Mouse (Mus musculus): ENCODE results near the gene Srsf11. TPM values are rescaled to one million over a fixed set of nuclear protein-coding genes. Genes with fewer than 3 reads are reported as not detected.

The Srsf11 gene
- polyA plus RNA-seq, 1 experiment: 175 TPM

GRCm38 (mm10) chr3:158065256-158065655 lies 28.8 kb upstream of the Srsf11 start:
- Histone ChIP-seq H3K36me3 (ENCODE audit: control insufficient read depth, insufficient read depth, low read length) (peaks cover 8% of the 10 kb centered on the region), H3K4me3 (ENCODE audit: low read depth, low read length) (no peak overlapping the region), H3K27me3 (ENCODE audit: control insufficient read depth, insufficient read depth, low read length) (no peaks in the 10 kb centered on the region), H3K4me1 (ENCODE audit: control insufficient read depth, insufficient read depth, insufficient read length, low read length) (no peaks in the 10 kb centered on the region), H3K27ac (ENCODE audit: insufficient read depth, low read depth, low read length) (no peak overlapping the region)
- WGBS: 92% methylated on average over 2 of the region's 2 CpGs
- TF ChIP-seq CTCF (IDR thresholded peaks at IDR 0.05; ENCODE audit: extremely low read depth, insufficient read length, insufficient replicate concordance, low read depth, low read length): no peak
- TF ChIP-seq POLR2A (IDR thresholded peaks at IDR 0.05; ENCODE audit: low read depth, low read length): no peak

GRCm38 (mm10) chr3:158061811-158062523 lies 25.5 kb upstream of the Srsf11 start:
- peak overlapping the region; percentile 38; the same call in 1 of the 2 replicates for H3K27ac ChIP-seq (ENCODE audit: insufficient read depth, low read depth, low read length)

GRCm38 (mm10) chr3:158060621-158061291 lies 24.3 kb upstream of the Srsf11 start:
- H3K27me3 ChIP-seq (ENCODE audit: control insufficient read depth, insufficient read depth, low read length): no peaks in the 10 kb centered on the region
- no peak overlapping the region for H3K4me3 ChIP-seq (ENCODE audit: low read depth, low read length)
- 86% methylated on average over 2 of the region's 2 CpGs for WGBS
- TF ChIP-seq POLR2A (IDR thresholded peaks at IDR 0.05; ENCODE audit: low read depth, low read length): no peak
- no peak for TF ChIP-seq CTCF (IDR thresholded peaks at IDR 0.05; ENCODE audit: extremely low read depth, insufficient read length, insufficient replicate concordance, low read depth, low read length)
- H3K27ac ChIP-seq (ENCODE audit: insufficient read depth, low read depth, low read length): no peak overlapping the region
- no peaks in the 10 kb centered on the region for H3K4me1 ChIP-seq (ENCODE audit: control insufficient read depth, insufficient read depth, insufficient read length, low read length)
- peaks cover 26% of the 10 kb centered on the region for H3K36me3 ChIP-seq (ENCODE audit: control insufficient read depth, insufficient read depth, low read length)

More at GRCm38 (mm10) chr3:158061811-158062523, 25.5 kb upstream of the Srsf11 start:
- WGBS: 85% methylated on average over 5 of the region's 5 CpGs
- Histone ChIP-seq H3K27me3 (ENCODE audit: control insufficient read depth, insufficient read depth, low read length) (no peaks in the 10 kb centered on the region), H3K36me3 (ENCODE audit: control insufficient read depth, insufficient read depth, low read length) (peaks cover 20% of the 10 kb centered on the region), H3K4me1 (ENCODE audit: control insufficient read depth, insufficient read depth, insufficient read length, low read length) (no peaks in the 10 kb centered on the region), H3K4me3 (ENCODE audit: low read depth, low read length) (no peak overlapping the region)
- TF ChIP-seq CTCF (IDR thresholded peaks at IDR 0.05; ENCODE audit: extremely low read depth, insufficient read length, insufficient replicate concordance, low read depth, low read length) (no peak), POLR2A (IDR thresholded peaks at IDR 0.05; ENCODE audit: low read depth, low read length) (no peak)

GRCm38 (mm10) chr3:158049508-158049907 lies 13.1 kb upstream of the Srsf11 start:
- H3K27me3 ChIP-seq (ENCODE audit: control insufficient read depth, insufficient read depth, low read length): no peaks in the 10 kb centered on the region
- no peaks in the 10 kb centered on the region for H3K4me1 ChIP-seq (ENCODE audit: control insufficient read depth, insufficient read depth, insufficient read length, low read length)
- TF ChIP-seq POLR2A (IDR thresholded peaks at IDR 0.05; ENCODE audit: low read depth, low read length) (no peak), CTCF (IDR thresholded peaks at IDR 0.05; ENCODE audit: extremely low read depth, insufficient read length, insufficient replicate concordance, low read depth, low read length) (no peak)
- WGBS: 91% methylated on average over 2 of the region's 2 CpGs
- no peak overlapping the region for H3K4me3 ChIP-seq (ENCODE audit: low read depth, low read length)
- H3K36me3 ChIP-seq (ENCODE audit: control insufficient read depth, insufficient read depth, low read length): peaks cover 11% of the 10 kb centered on the region
- H3K27ac ChIP-seq (ENCODE audit: insufficient read depth, low read depth, low read length): no peak overlapping the region

- H3K27me3 ChIP-seq (ENCODE audit: control insufficient read depth, insufficient read depth, low read length): no peaks in the 10 kb centered on the region
- no peak overlapping the region for H3K4me3 ChIP-seq (ENCODE audit: low read depth, low read length)
- no peak overlapping the region for H3K27ac ChIP-seq (ENCODE audit: insufficient read depth, low read depth, low read length)
- H3K4me1 ChIP-seq (ENCODE audit: control insufficient read depth, insufficient read depth, insufficient read length, low read length): no peaks in the 10 kb centered on the region
- no peak for TF ChIP-seq CTCF (IDR thresholded peaks at IDR 0.05; ENCODE audit: extremely low read depth, insufficient read length, insufficient replicate concordance, low read depth, low read length)
- no peak for TF ChIP-seq POLR2A (IDR thresholded peaks at IDR 0.05; ENCODE audit: low read depth, low read length)
- whole genome bisulfite sequencing: 66% methylated on average over 2 of the region's 2 CpGs
- no peaks in the 10 kb centered on the region for H3K36me3 ChIP-seq (ENCODE audit: control insufficient read depth, insufficient read depth, low read length)
These were observed 4.3 kb upstream of the Srsf11 start for GRCm38 (mm10) chr3:158040755-158041154.

GRCm38 (mm10) chr3:158038106-158038505 lies 1.7 kb upstream of the Srsf11 start:
- Histone ChIP-seq H3K4me1 (ENCODE audit: control insufficient read depth, insufficient read depth, insufficient read length, low read length) (0 out of 2 replicates have a peak, but pooled peaks cover 2% of the 10 kb centered on the region), H3K36me3 (ENCODE audit: control insufficient read depth, insufficient read depth, low read length) (no peaks in the 10 kb centered on the region), H3K27me3 (ENCODE audit: control insufficient read depth, insufficient read depth, low read length) (no peaks in the 10 kb centered on the region), H3K4me3 (ENCODE audit: low read depth, low read length) (no peak overlapping the region), H3K27ac (ENCODE audit: insufficient read depth, low read depth, low read length) (no peak overlapping the region)
- WGBS: 69% methylated on average over 3 of the region's 3 CpGs
- TF ChIP-seq POLR2A (IDR thresholded peaks at IDR 0.05; ENCODE audit: low read depth, low read length) (no peak), CTCF (IDR thresholded peaks at IDR 0.05; ENCODE audit: extremely low read depth, insufficient read length, insufficient replicate concordance, low read depth, low read length) (no peak)

- H3K27ac ChIP-seq (ENCODE audit: insufficient read depth, low read depth, low read length): peak overlapping the region; percentile 92
- TF ChIP-seq CTCF (IDR thresholded peaks at IDR 0.05; ENCODE audit: extremely low read depth, insufficient read length, insufficient replicate concordance, low read depth, low read length) (no peak), POLR2A (IDR thresholded peaks at IDR 0.05; ENCODE audit: low read depth, low read length) (no peak)
- 1% methylated on average over 11 of the region's 11 CpGs for WGBS
- peak overlapping the region; percentile 85 for H3K4me3 ChIP-seq (ENCODE audit: low read depth, low read length)
- no peaks in the 10 kb centered on the region for H3K27me3 ChIP-seq (ENCODE audit: control insufficient read depth, insufficient read depth, low read length)
- H3K36me3 ChIP-seq (ENCODE audit: control insufficient read depth, insufficient read depth, low read length): no peaks in the 10 kb centered on the region
- H3K4me1 ChIP-seq (ENCODE audit: control insufficient read depth, insufficient read depth, insufficient read length, low read length): 0 out of 2 replicates have a peak, but pooled peaks cover 2% of the 10 kb centered on the region
These were observed 573 bp downstream of the Srsf11 start for GRCm38 (mm10) chr3:158035866-158036265.
